Mouse (Mus musculus) ovary, adult 18-20 months (tissue): ENCODE measurements at regions not wholly inside any gene's neighbourhood (a gene's known extent, or its start where the extent isn't known, plus 50 kb on each side); places are given as distances from the start of the nearest gene placed in this dataset.

Experiments used
- DNase-seq: peaks from one replicate; pipeline ENCODE4 v3.0.0; 2022; ENCODE audit warnings: low spot score, mixed read lengths

DNA sequence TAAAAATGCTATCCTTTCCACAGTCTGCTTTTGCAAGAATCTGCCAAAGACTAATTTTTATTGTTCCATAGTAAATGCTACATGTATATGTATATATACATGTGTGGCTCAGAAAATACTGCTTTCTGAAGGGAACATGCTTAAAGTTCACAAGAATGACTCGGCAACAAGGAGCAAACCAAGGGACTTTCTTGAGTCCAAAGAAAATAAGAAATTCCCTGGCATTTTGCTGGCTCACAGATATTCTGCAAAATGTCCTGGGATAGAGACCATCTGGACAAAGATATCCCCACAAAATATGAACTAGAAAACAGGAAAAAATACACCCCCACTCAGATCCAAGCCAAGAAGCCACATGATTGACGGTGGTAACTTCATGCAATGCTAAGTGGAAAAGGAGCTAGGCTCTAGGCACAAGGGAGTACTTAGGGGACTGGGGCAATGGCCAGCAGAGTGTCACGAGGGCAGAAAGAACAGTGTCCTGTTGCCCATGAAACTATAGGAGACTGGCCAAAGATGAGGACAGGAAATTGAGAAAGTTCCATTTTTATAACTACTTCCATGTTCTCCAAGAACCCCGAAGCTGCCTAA, 274.3 kb upstream of the Acvr2a start:
- no peak for DNase-seq

DNA sequence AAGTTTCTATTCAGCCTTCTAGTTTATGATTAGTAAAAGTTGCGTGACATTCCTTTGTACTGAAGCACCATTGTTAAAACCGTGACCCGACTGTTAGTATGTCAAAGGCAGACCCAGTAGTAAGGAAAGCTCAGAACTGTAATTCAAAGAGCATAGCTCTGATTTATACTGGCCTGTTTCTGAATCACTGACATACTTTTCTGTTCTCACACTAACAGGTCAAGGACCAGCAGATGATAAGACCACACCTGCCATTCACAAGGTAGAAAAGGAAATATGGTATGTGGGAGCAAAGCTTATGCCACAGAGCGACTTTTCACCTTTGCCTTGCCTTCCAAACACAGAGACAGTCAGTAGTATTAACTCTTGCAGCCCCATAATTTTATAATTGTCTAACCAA, 269.5 kb upstream of the Acvr2a start:
- no peak for DNase-seq

DNA sequence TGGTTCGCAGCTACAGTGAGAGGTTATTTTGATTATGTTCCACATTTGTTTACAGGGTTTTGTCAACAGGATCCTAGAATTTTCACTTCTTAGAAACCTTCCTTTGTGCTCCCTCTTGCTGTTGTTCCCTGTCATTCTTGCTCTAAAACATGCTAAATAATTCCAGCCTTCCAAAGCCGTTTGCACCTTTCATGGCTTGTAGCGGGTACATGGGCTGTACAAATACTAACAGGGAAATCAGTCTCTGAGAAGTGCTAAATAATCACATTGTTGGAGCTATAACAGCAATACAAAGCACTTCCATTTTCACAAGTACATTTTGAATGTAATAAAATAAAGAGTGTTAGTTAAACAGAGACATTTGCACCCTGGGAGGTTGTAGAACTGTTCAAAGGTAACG, 268.8 kb upstream of the Acvr2a start:
- no peak for DNase-seq

DNA sequence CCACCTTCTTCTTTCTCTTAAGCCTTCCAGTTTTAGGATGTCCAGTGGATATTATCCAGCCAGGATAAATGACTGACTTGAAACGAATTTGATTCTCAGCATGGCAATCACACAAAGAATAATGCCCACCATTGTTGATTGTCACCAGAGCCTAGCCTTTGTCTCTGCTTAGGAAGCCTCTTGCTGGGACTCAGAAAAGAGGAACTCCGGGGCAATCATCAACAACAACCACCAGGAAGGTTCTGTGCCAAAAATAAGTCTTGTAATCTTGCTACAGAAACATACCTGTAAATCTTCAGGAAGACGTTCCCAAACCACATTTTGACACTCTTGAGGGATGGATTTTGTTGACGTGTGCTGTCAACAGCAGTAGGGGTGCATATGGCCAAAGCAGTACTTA, 268.2 kb upstream of the Acvr2a start:
- no peak for DNase-seq

DNA sequence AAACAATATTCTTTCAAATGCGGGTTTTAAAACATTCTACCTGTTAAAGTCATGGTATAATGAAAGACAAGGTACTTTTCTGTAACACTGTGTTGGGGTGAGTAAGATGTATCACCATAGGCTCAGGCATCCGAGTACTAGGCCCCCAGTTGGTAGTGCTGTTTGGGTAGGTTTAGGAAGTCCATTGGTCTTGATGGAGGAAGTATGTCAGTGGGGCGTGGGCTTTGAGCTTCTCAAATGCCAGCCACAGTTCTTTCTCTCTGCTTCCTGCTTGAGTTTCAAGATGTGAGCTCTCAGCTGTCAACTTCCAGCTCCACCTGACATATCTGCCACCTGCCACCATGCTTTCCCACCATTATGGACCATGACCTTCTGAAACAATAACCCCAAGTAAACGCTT, 267.7 kb upstream of the Acvr2a start:
- no peak for DNase-seq

DNA sequence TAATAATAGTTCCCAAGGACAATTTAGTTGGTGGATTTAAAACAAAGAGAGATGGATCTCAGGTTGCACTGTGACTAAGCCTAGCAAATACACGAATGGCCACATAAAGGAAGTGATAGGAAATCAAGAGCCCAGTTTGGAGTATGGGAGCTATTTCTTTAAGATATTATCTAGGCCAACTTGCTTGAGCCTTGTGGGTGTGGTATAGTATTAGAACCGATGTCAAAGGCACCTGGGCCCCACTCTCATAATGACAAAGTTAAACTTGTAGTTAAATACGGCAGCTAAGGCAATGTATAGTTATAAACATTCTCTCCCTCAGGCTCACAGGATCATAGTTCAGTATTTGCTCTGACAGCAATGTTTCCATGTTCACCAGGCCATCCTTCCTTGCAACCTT, 257.3 kb upstream of the Acvr2a start:
- DNase-seq = no peak

DNA sequence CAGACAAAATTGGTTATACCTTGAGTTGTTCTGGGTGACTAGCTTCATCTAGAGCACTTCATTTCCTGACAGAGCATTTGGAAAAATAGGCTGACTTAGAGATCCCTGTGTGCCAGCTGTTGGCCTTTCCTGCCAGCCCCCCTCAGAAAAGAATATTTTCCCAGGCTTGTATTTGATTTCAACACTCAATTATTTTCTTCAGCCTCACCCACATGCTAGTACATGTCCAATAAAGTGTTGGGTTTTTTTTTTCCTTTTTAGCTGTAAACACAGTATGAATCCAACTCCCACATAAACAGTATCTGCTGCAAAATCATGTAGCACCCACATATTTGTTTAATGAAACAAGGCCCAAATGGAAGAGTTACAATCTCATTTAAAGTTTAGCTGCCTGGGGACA, 256.8 kb upstream of the Acvr2a start:
- no peak for DNase-seq

DNA sequence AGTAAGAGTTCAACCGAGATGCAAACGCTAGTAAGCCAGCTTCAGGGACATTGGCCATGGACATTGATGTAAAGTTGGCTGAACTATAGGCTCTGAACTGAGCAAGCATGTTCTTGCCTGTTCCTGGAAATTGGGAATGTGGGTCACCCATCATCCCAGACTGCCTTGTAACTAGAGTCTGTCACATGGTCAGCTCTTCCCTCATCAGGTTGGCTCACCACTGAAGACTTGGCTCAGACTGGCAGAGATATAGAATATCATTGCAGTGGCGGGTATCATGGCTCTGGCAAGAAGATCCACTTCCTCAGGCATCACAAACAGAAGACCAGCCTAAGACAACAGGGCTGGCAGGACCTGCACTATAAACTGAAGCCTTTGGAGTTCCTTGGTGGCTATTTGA, 255.3 kb upstream of the Acvr2a start:
- DNase-seq = no peak

DNA sequence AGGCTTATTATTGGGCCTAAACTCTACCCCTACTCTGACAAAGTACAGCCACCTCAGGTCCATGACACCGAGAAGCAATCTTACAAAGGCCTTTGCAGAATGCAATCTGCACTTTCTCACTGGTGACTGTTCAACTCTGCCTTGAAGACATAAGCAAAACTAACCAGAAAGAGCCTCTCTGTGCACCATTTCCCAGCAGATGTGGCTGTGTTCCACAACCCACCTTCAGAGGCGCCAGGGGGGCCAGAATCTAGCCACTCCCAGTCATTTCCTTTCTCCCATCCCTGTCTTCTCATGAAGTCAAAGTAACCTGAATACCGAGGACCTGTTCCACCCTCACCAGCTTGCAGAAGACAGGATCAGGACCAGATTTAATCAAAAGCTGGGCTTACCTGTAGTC, 250.3 kb upstream of the Acvr2a start:
- no peak for DNase-seq

DNA sequence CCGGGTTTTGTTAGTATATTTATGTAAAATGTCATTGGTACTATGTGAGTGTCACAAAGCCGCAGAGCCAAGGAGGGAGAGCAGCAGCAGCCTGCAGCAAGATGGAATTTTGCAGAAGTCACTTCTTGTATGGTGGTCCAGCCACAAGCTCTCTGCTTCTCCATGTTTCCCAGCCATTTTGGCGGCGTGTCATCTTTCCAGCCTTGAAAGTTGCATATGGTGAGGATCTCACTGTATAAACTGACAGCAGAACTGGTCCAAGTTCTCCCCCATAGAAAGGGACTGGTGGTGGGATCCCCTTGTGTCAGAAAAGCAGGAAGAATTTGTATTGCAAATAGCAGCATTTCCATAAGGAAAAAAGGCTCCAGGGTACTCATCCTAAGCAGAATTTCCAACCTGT, 249.7 kb upstream of the Acvr2a start:
- no peak for DNase-seq

DNA sequence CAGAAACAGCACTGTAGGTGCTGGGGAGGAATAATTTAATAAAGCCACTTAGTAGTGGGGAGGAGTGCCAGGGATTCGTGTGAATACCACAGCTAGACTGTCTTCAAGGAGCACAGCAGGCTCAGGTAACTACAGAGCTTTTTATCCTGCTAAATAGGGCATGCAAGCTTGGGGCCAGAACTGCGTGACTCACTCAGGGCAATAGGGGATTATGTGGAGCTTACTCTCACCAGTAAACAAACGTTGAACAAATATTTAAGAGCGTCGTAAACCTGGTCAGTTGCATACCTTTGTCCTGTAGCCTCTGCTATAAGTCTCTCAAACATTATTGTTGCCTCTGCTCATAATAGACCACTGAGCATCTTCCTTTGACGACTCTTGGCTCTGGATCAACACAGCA, 246.0 kb upstream of the Acvr2a start:
- no peak for DNase-seq

DNA sequence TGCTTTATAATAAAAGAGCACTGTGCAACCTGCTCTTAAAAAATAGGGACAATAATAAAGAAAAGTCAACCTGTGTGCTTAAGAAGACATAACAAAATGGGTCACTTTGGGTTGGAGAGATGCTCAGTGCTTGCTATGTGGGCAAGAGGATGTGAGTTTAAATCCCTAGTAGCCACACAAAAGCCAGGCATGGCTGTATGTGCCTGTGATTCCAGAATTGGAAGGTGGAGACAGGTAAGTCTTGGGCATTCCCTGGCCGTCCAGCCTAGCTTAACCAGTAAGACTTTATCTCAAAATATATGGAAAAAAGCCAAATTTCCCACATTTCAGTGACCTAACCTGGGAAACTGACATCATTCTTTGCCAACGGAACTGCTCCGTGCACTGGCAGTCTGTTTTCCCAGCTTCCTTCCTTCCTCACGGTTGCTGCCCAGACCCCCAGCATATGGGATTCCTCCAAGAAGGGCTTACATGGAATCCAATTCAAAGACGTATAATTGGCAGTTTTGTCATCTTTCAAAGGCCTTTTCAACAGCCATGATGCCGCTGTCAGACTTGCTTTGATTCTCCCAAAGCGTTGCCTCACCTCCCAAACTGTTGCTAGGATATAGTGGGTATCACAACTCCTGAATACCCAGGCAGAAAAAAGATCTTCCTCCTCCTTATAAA, 227.6 kb upstream of the Acvr2a start:
- DNase-seq = no peak

DNA sequence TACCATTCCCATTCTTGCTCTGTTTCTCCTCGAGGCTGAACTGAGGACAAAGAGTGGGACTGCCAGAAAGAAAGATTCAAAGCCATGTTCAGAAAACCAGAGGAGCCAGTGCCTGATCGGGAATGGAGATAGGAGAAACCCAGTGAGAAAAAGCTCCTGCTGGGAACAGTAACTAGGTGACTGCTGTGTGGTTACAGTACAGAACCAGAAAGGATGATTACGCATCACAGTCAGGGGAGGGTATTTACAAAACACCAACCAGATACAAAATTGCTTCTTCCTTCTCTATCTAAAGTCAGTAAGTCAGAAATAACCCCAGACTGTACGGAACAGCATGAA, 227.1 kb upstream of the Acvr2a start:
- no peak for DNase-seq

DNA sequence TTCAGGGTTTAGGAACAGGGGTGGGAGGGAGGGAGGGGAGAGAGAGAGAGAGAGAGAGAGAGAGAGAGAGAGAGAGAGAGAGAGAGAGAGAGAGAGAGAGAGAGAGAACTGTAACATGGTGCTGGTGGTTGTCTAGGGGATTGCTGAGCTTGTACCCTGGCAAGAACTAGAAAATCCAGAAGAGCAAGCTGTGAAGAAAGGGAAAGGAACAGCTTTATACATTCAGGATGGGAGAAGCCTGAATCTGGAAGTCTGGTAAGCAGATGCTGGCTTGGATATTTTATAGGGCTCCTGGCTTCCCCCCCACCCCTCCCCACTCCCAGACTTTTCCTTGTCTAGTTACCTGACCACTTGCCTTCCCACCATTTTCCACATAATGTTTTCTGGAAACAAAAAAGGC, 224.2 kb upstream of the Acvr2a start:
- DNase-seq = no peak

DNA sequence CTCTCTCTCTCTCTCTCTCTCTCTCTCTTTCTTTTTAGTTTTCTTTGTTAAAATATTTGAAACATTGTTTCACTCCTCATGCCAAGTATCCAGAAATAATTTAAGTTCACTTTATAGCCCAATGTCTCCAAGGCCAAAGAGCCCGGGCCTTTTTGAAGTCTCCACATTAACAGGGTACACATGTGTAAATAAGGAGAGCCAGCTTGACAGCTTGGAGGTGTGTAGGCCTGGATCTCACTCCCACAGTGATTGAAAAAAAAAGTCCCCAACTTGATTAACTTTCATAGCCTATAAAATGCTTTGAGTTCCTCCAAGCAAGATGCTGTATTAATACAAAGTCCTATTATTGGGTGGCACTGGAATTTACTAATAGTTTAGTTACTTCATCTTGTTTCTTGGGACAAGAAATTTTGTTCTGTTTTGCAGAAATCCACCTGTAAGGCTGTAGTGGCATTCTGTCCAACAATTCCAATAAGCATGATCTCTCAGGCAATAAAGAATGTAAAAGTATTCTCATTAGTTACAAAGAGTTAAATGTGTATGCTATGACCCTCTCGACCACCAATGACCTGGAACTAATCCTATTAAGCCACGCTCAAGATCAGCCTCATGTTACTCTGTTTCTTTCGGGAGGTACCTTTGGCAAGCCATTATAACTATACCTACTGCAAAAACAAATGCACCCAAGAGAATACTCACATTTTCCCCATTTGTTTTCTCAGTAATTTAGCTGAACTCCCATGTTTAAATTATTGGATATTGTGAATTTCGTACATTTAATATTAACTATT, 215.9 kb upstream of the Acvr2a start:
- no peak for DNase-seq

DNA sequence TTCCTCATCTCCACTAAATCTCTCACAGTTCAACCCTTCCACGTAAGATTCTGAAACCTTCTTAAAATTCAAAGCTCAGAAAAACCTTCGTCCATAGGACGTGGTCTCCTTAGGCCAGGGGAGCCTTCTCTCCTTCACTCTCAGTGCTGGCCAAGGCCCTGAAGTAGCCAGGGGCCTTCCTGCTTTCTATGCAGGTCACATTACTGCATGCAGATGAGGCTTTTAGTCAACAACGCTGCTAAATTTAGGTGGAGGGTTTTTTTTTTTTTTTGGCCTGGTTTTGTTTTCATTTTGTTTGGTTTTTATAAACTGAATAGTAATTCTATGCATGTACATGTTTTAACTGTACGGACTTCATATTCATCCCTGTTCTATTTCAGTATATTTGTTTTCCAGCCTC, 214.5 kb upstream of the Acvr2a start:
- DNase-seq = no peak

DNA sequence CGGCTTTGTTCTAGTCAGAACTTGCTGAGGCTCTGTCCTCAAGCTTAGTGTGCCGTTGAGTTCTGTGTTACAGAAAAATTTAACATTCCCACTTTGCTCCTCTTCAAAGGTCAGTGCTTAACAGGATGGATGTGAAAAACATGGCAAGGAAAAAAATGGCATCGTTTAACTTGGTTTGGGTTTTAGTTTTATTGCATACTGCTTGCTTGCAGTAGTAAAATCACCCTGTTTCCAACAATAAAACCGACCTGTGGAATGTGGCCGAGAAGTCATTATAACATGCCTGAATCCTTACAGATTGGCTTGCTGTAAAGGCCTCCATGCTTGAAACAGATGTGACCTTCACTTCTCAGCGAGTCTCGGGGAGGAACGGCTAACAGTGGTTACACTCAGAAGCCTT, 212.1 kb upstream of the Acvr2a start:
- no peak for DNase-seq

DNA sequence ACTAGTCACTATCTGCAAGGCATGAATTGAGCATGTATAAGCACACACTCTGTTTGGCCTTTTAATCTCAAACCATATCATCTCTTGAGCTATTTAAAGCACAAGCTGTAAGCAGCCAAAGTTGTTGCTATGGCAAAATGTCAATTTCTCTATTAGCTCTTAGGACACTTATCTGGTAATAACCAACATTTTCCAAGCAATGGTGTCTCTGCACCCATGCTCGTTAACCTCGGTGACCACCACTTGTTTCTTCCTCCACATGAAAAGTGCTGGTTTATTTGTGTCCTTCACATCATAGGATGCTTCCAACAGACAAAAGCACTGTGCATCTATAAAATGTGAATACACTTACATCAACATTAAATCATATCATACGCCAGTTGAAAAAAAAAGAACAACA, 204.4 kb upstream of the Acvr2a start:
- no peak for DNase-seq

DNA sequence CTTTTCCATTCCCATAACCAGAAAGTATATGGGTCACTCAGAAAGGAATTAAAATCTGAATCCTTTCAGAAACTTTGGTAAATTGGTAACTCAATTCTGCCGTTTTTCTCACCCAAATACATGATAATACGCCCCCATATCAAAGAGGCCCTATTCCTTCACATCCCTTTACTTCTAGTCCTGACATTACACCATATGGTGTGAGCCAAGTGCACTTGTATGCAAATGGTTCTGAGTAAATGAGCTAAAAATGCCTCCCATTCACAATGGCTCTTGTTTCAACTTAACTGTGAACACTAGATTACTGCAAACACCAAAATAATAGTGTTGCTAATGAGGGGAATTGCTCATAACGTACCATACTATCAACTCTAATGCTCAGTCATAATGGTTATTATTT, 201.7 kb upstream of the Acvr2a start:
- no peak for DNase-seq

DNA sequence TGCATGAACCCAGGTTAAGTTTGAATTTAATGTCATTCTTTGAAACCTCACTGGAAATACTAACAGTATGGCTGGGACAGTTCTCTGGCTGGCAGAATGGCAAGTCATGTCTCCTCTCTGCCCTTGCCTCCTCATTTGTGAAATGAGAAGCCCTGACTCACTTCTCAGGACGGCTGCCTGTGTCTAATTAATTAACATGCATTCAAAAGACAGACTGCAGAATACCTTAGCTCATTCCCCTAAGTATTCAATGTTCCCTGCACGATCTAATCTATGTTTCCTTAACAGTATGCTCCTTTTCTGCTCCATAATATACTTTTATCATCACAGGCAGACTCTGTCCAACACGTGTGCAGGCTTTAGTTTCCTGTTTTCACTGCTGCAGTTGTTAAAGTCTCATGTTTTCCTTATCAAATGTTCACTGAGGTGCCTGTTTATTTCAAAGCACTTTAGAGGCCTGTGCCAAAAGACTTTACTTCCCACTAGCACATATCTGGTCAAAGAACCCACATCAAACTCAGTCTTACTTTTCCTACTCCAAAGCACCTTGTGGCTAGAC, 196.7 kb upstream of the Acvr2a start:
- no peak for DNase-seq

DNA sequence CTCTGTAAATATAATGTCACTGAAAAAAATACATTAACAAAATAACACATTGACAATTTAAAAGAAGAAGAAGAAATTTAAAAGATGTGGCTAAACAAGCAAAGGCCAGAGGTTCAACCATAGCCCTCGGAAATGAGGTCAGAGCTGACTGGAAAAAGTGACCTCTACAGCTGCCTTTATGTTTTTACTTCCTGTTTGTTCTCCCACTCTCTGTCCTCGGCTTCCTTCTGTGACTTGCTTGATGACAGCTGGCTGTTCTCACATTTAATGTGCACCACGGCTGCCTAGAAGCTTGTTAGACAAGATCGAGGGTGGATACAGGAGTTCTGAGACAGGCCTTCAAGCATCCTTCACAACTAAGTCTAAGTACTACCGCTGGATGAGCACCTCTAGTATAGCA, 194.9 kb upstream of the Acvr2a start:
- no peak for DNase-seq

DNA sequence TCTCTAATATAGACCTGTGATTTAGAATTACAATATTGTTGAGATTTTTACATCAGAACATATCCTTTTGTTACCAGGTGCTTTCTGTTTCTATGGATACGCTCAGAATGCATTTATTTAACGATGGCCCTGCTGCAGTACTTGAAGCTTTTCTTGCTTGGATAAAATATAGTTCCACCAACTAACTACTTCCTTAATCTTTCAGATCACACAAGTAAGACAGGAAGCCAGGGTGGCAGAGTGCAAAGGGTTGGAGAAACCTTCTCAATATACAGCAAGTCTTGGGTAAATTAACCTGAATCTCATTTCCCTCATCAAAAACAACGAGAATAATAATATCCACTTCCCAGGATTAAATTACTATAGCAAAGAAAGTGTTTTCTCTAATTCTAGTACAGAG, 193.1 kb upstream of the Acvr2a start:
- no peak for DNase-seq

DNA sequence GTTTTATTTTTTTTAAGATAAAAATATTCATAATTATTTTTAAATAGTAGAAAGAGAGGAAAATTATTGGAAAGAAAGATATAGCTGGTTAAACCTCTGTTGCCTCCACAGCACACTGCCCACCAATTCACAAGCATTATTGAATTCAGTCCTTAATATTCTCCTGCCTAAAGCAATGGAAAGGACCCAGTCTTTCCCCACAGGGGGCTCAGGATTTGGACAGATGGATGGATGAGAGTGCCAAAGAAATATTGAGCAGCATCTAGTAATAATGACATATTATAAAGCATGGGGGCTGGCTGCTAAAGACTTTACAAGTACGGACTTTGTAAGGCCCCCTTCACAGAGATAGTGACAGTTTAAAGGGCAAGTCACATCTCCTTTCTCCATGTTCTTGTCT, 191.6 kb upstream of the Acvr2a start:
- no peak for DNase-seq

DNA sequence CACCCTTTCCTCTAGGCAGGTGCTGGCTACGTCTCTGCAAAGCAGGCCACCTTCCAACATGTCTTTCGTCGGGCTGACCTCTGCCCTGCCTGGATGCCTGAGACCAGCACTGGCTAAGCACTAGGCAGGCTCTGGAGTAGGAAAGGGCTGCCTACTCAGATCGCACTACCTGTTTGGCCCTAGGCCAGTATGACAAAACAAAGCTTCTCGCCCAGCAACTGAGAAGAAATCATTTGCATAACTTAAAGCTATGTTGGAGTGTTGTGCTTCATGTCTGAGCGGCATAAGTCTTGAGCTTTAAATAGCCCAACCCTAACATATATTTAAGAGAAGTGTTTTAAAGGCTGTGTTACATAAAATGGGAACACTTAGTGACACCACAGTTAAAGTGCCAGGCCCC, 189.9 kb upstream of the Acvr2a start:
- DNase-seq = no peak
